Mouse (Mus musculus) midbrain, postnatal 0 days (tissue): ENCODE results near the gene Diaph2. TPM values are rescaled to one million over a fixed set of nuclear protein-coding genes. Genes with fewer than 3 reads are reported as not detected.

Experiments used
- ATAC-seq: fragments of 200-750 bp; cut with Nextera tagmentation; 2 replicates; pipeline ENCODE4 v1.8.0; 2017; ENCODE audit warnings: moderate number of reproducible peaks, mild to moderate bottlenecking, moderate TSS enrichment, moderate library complexity; ENCODE audit not compliant: low FRiP score
- DNase-seq: peaks from one replicate; pipeline ENCODE4 v3.0.0-alpha.2; 2015; ENCODE audit warnings: low spot score
- H3K27ac ChIP-seq: fragments of 300-500 bp; sonication (generic); 2 replicates; pipeline ENCODE4 v1.5.1; 2014; ENCODE audit warnings: low read depth, mild to moderate bottlenecking, low read length, mixed read lengths
- H3K27me3 ChIP-seq: fragments of 300-500 bp; sonication (generic); 2 replicates; pipeline ENCODE4 v1.6.1; 2014; ENCODE audit warnings: low read length, control low read depth, mixed read lengths; ENCODE audit not compliant: insufficient read depth
- H3K36me3 ChIP-seq: fragments of 300-500 bp; sonication (generic); 2 replicates; pipeline ENCODE4 v1.6.1; 2014; ENCODE audit warnings: low read length, control low read depth, mixed read lengths; ENCODE audit not compliant: insufficient read depth
- H3K4me1 ChIP-seq: fragments of 300-500 bp; sonication (generic); 2 replicates; pipeline ENCODE4 v1.6.1; 2014; ENCODE audit warnings: mild to moderate bottlenecking, control low read depth, antibody characterized with exemption, low read length, mixed read lengths; ENCODE audit not compliant: insufficient read depth
- H3K4me2 ChIP-seq: fragments of 300-500 bp; sonication (generic); 2 replicates; pipeline ENCODE4 v1.6.1; 2014; ENCODE audit warnings: low read depth, mild to moderate bottlenecking, low read length, mixed read lengths; ENCODE audit not compliant: poor library complexity, severe bottlenecking
- H3K4me3 ChIP-seq: fragments of 300-500 bp; sonication (generic); 2 replicates; pipeline ENCODE4 v1.5.1; 2014; ENCODE audit warnings: low read depth, mild to moderate bottlenecking, low read length, moderate library complexity
- H3K9ac ChIP-seq: fragments of 300-500 bp; sonication (generic); replicated peaks from 2 replicates; pipeline ENCODE4 v1.6.1; 2014; ENCODE audit warnings: mild to moderate bottlenecking, low read length, moderate library complexity, mixed read lengths; ENCODE audit not compliant: poor library complexity, severe bottlenecking
- H3K9me3 ChIP-seq: fragments of 300-500 bp; sonication (generic); 2 replicates; pipeline ENCODE4 v1.6.1; 2016; ENCODE audit warnings: low read length, control low read depth
- CTCF ChIP-seq: IDR thresholded peaks from 2 replicates; pipeline ENCODE4 v1.5.1; 2016; ENCODE audit warnings: antibody characterized with exemption, mild to moderate bottlenecking
- WGBS: fragments of 180-500 bp; shearing (Covaris S2); extraction: QIAGEN DNeasy Blood & Tissue Kit; methylation state at CpG from one replicate; pipeline ENCODE4 v1.1.7; 2014; 5-methylcytosine and 5-hydroxymethylcytosine counted together
- polyA plus RNA-seq: library from polyadenylated mRNA; unstranded; fragments of >200 nt; fragmentation: Nextera tagmentation; extraction: Ambion mirVana; gene quantifications from 2 replicates; pipeline ENCODE4 v1.2.1, GENCODE M21; 2015
- total RNA-seq: library from RNA; depleted of rRNA; stranded (reverse); fragments of >200 nt; gene quantifications from 2 replicates; pipeline ENCODE4 v1.2.3, GENCODE M21; 2014

Gene Diaph2
- total and polyA plus RNA-seq, 2 experiments from 2014 or later = 3.9 to 4.8 TPM

DNA sequence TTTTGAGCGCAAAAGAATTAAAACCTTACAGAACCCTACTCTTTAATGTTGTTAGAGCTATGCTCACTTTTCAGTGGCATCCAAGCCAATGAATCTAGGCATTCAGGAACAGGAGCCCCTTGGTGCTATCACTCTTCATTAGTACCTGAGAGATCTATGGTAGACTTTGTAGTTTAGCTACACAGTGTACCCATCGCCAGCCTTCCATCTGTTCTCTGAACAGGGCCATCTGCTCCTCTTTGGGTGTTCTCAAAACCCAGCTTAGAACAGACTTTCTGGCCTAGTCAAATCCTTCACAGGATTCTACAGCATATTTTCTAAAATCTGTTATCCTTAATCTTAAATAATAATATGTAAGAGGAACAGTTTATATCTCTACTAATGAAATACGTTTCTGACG is 504.1 kb downstream of the Diaph2 start:
- Histone ChIP-seq H3K4me2 (no peak overlapping the region), H3K36me3 (no peaks in the 10 kb centered on the region), H3K9ac (no peak overlapping the region), H3K9me3 (no peaks in the 10 kb centered on the region), H3K27ac (no peak overlapping the region), H3K4me1 (no peaks in the 10 kb centered on the region), H3K4me3 (no peak overlapping the region), H3K27me3 (no peaks in the 10 kb centered on the region)
- TF ChIP-seq CTCF = no peak
- 88% methylated on average over 4 of the region's 4 CpGs for WGBS
- ATAC-seq = no peak
- no peak for DNase-seq

DNA sequence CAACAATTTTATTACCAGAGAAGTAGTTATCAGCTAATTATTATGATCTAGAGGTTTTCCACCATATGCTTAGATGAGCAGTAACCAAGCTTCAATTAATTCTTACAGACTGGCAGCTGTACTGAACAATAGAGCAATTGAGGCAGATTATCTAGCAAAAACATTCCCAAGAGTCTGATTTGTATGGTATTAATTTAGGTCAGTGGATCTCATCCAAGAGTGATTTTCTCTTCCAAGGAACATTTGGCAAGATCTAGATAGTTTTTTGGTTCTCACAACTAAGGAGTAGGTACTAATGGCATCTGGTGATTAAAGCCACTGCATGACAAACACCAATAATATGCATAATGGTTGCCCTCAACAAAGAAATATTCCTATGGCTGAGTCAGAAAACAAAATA is 516.2 kb downstream of the Diaph2 start:
- Histone ChIP-seq H3K27ac (no peak overlapping the region), H3K36me3 (no peaks in the 10 kb centered on the region), H3K27me3 (no peaks in the 10 kb centered on the region), H3K9me3 (no peaks in the 10 kb centered on the region), H3K9ac (no peak overlapping the region), H3K4me3 (no peak overlapping the region), H3K4me2 (no peak overlapping the region), H3K4me1 (no peaks in the 10 kb centered on the region)
- DNase-seq (no peak), ATAC-seq (no peak)
- TF ChIP-seq CTCF = no peak

DNA sequence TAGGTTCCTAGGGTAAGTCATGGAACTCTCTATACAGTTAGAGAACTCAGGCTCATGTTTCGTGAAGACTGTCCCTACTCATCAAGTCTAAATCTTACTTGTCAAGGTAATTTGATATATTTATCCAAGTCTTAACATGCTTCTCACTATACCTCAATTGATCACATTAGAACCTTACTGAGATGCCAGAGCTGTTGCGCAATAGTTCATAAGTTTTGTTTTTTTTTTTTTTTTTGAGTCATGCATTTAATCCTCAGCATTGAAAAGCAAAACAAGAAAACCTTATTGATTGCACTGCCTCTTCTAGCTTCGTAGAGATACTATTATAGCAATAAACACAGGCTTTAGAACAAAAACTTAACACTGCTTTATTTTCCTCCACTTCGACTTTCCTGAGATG is 529.6 kb downstream of the Diaph2 start:
- H3K4me2 ChIP-seq = no peak overlapping the region
- WGBS = 89% methylated on average over 4 of the region's 4 CpGs
- H3K4me3 ChIP-seq = no peak overlapping the region
- H3K36me3 ChIP-seq = no peaks in the 10 kb centered on the region
- H3K4me1 ChIP-seq = no peaks in the 10 kb centered on the region
- no peaks in the 10 kb centered on the region for H3K27me3 ChIP-seq
- no peak overlapping the region for H3K9ac ChIP-seq
- no peak for TF ChIP-seq CTCF
- H3K27ac ChIP-seq = no peak overlapping the region
- DNase-seq (no peak), ATAC-seq (no peak)
- H3K9me3 ChIP-seq = no peaks in the 10 kb centered on the region

DNA sequence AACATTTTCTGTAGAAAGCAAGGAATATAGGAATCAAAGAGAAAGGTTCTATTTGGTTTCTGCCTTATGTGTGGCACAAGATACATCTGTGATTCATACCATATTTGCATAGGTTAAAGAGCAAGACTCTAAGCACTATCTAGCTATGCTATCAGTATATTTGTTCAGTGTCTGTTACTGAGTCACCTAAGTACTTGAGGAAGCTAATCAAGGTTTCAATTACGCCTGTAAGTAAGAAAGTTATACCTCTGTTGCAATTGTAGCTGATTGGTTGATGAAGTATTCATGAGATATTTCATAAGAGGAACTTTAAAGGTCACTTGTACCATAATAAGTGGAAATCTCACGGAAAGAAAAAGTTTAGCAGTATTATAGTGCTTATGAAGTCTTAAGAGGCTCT is 531.9 kb downstream of the Diaph2 start:
- Histone ChIP-seq H3K27ac (no peak overlapping the region), H3K4me3 (no peak overlapping the region), H3K36me3 (no peaks in the 10 kb centered on the region), H3K27me3 (no peaks in the 10 kb centered on the region), H3K9me3 (no peaks in the 10 kb centered on the region), H3K4me2 (no peak overlapping the region), H3K4me1 (no peaks in the 10 kb centered on the region), H3K9ac (no peak overlapping the region)
- no peak for TF ChIP-seq CTCF
- 81% methylated on average over 2 of the region's 2 CpGs for WGBS
- ATAC-seq = no peak
- no peak for DNase-seq

DNA sequence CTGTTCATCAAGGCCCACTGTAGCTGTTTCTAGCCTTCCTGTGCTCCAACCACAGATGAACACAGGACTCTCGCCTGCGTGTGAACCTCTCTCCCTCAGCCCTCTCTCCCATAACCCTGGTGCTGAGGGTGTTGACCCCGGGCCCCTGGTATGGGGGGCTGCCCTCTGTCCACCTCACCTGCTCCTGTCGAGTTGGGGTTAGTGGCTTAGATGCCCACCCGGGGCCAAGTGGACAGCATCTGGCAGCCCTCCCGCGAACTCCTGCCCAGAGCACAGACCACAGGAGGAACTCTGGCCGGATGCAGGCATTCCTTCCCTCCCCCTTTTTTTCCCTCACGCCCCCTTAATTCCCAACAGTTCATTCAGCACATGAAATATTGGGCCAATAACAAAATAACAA is 537.5 kb downstream of the Diaph2 start:
- Histone ChIP-seq H3K27me3 (no peaks in the 10 kb centered on the region), H3K4me1 (no peaks in the 10 kb centered on the region), H3K36me3 (no peaks in the 10 kb centered on the region), H3K4me3 (no peak overlapping the region), H3K27ac (no peak overlapping the region), H3K4me2 (no peak overlapping the region), H3K9me3 (no peaks in the 10 kb centered on the region), H3K9ac (no peak overlapping the region)
- no peak for DNase-seq
- no peak for TF ChIP-seq CTCF
- ATAC-seq = no peak
- WGBS = 87% methylated on average over 9 of the region's 9 CpGs

DNA sequence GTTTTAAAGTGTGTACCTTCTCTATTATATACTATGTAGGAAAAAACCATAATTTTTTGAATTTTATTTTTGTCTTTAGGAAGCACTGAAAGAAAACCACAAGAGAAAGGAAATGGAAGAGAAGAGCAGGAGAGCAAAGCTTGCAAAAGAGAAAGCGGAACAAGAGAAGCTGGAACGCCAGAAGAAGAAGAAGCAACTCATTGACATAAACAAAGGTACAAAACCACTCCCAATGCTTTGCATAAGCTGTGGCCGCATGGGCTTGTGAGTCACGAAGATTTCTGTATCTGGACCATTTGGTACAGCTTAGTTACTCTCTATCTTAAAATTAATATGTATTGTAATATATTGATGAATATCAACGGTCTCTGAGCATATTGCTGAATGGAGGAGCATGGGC is 540.2 kb downstream of the Diaph2 start:
- no peaks in the 10 kb centered on the region for H3K4me1 ChIP-seq
- DNase-seq (no peak), ATAC-seq (no peak)
- no peak overlapping the region for H3K27ac ChIP-seq
- H3K4me3 ChIP-seq = no peak overlapping the region
- 88% methylated on average over 5 of the region's 5 CpGs for WGBS
- no peak overlapping the region for H3K4me2 ChIP-seq
- H3K36me3 ChIP-seq = no peaks in the 10 kb centered on the region
- no peaks in the 10 kb centered on the region for H3K9me3 ChIP-seq
- TF ChIP-seq CTCF = no peak
- no peak overlapping the region for H3K9ac ChIP-seq
- no peaks in the 10 kb centered on the region for H3K27me3 ChIP-seq
